Mouse (Mus musculus): ENCODE data around the gene Lpp. TPM values are rescaled to one million over a fixed set of nuclear protein-coding genes. Genes with fewer than 3 reads are reported as not detected.

Gene Lpp
- total and polyA plus RNA-seq, 3 experiments = 7.7 to 25.1 (median 23.6) TPM

DNA sequence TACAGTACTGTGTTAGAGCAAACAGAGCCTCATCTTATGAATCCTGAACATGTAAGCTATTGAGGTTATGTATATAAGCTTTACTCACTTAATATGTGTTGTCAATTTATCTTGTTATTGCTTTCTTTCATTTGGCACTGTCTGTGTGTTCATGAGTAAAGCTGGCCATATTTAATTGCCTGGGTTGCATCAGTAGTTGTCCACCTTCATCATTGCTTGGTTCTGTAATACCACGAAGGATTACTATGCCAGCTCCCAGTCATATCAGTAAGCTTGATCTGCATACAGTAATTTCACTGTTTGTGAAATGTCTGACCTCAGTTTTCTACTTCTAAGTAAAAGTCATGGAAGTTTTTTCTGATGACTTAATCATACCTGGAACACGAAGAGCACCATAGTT, 401.4 kb downstream of the Lpp start:
- DNase-seq = no peak
- TF ChIP-seq CTCF (IDR thresholded peaks at IDR 0.05) = no peak
- TF ChIP-seq EP300 (IDR thresholded peaks at IDR 0.05; ENCODE audit: insufficient read depth, low read depth, low read length) = no peak
- no peak for TF ChIP-seq POLR2A (IDR thresholded peaks at IDR 0.05; ENCODE audit: insufficient read depth, low read depth, low read length)
- H3K27me3 ChIP-seq (ENCODE audit: control insufficient read depth, insufficient read depth, low read length) = no peaks in the 10 kb centered on the region
- no peak overlapping the region for H3K9ac ChIP-seq (ENCODE audit: low read depth, low read length)
- H3K4me3 ChIP-seq = no peak overlapping the region
- no peaks in the 10 kb centered on the region for H3K79me2 ChIP-seq (replicated peaks; ENCODE audit: control insufficient read depth, insufficient read depth, low read length)
- peaks cover under 1% of the 10 kb centered on the region for H3K36me3 ChIP-seq (ENCODE audit: control insufficient read depth, insufficient read depth, low read length)
- H3K4me1 ChIP-seq (ENCODE audit: control insufficient read depth, insufficient read depth, low read length) = peaks cover 3% of the 10 kb centered on the region
- intact Hi-C loops (cut with DNase I) = no loop called here
- no peak overlapping the region for H3K27ac ChIP-seq
- 81% methylated on average over 2 of the region's 2 CpGs for WGBS

DNA sequence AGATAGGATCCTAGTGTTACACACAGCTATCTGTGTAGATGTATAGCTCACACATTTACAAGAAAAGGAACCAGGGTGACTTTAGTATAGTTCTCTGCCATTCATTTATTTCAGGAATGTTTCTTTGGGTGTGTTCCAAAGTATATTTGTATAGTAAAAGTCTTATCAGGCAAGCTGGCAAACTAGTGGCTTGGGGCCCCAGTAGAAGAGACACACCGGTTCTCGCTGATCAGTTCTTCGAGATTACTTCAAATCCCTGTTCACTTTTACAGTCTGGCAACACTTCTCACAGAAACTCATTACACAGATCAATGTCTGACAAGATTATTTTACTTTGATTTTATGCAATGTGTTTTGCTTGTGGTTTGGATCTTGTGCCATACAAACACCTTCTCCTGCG, 408.0 kb downstream of the Lpp start:
- Histone ChIP-seq H3K9ac (ENCODE audit: low read depth, low read length) (no peak overlapping the region), H3K79me2 (replicated peaks; ENCODE audit: control insufficient read depth, insufficient read depth, low read length) (no peaks in the 10 kb centered on the region), H3K27me3 (ENCODE audit: control insufficient read depth, insufficient read depth, low read length) (no peaks in the 10 kb centered on the region), H3K4me3 (no peak overlapping the region), H3K4me1 (ENCODE audit: control insufficient read depth, insufficient read depth, low read length) (peaks cover 3% of the 10 kb centered on the region), H3K36me3 (ENCODE audit: control insufficient read depth, insufficient read depth, low read length) (no peaks in the 10 kb centered on the region; the same call in 1 of the 2 replicates), H3K27ac (no peak overlapping the region)
- DNase-seq = no peak
- intact Hi-C loops (cut with DNase I) = no loop called here
- WGBS = 55% methylated on average over 4 of the region's 4 CpGs
- no peak for TF ChIP-seq CTCF (IDR thresholded peaks at IDR 0.05)
- no peak for TF ChIP-seq POLR2A (IDR thresholded peaks at IDR 0.05; ENCODE audit: insufficient read depth, low read depth, low read length)
- TF ChIP-seq EP300 (IDR thresholded peaks at IDR 0.05; ENCODE audit: insufficient read depth, low read depth, low read length) = no peak

GRCm38 (mm10) chr16:24801780-24802179, 408.5 kb downstream of the Lpp start:
- DNase-seq = no peak
- WGBS = 84% methylated on average over 1 of the region's 1 CpGs
- H3K9ac ChIP-seq (ENCODE audit: low read depth, low read length) = no peak overlapping the region
- no peaks in the 10 kb centered on the region for H3K79me2 ChIP-seq (replicated peaks; ENCODE audit: control insufficient read depth, insufficient read depth, low read length)
- no peak overlapping the region for H3K27ac ChIP-seq
- no peak for TF ChIP-seq EP300 (IDR thresholded peaks at IDR 0.05; ENCODE audit: insufficient read depth, low read depth, low read length)
- no peak for TF ChIP-seq POLR2A (IDR thresholded peaks at IDR 0.05; ENCODE audit: insufficient read depth, low read depth, low read length)
- TF ChIP-seq CTCF (IDR thresholded peaks at IDR 0.05) = no peak
- H3K36me3 ChIP-seq (ENCODE audit: control insufficient read depth, insufficient read depth, low read length) = no peaks in the 10 kb centered on the region; the same call in 1 of the 2 replicates
- intact Hi-C loops (cut with DNase I) = no loop called here
- H3K27me3 ChIP-seq (ENCODE audit: control insufficient read depth, insufficient read depth, low read length) = no peaks in the 10 kb centered on the region
- H3K4me3 ChIP-seq = no peak overlapping the region
- H3K4me1 ChIP-seq (ENCODE audit: control insufficient read depth, insufficient read depth, low read length) = peaks cover 3% of the 10 kb centered on the region

- TF ChIP-seq POLR2A (IDR thresholded peaks at IDR 0.05; ENCODE audit: insufficient read depth, low read depth, low read length) (no peak), CTCF (IDR thresholded peaks at IDR 0.05) (no peak), EP300 (IDR thresholded peaks at IDR 0.05; ENCODE audit: insufficient read depth, low read depth, low read length) (no peak)
- no peaks in the 10 kb centered on the region for H3K27me3 ChIP-seq (ENCODE audit: control insufficient read depth, insufficient read depth, low read length)
- no peaks in the 10 kb centered on the region for H3K79me2 ChIP-seq (replicated peaks; ENCODE audit: control insufficient read depth, insufficient read depth, low read length)
- H3K36me3 ChIP-seq (ENCODE audit: control insufficient read depth, insufficient read depth, low read length) = no peaks in the 10 kb centered on the region
- no peak overlapping the region for H3K9ac ChIP-seq (ENCODE audit: low read depth, low read length)
- no peaks in the 10 kb centered on the region; the same call in 1 of the 2 replicates for H3K4me1 ChIP-seq (ENCODE audit: control insufficient read depth, insufficient read depth, low read length)
- no peak for DNase-seq
- intact Hi-C loops (cut with DNase I) = no loop called here
- no peak overlapping the region for H3K27ac ChIP-seq
- WGBS = 92% methylated on average over 1 of the region's 1 CpGs
- no peak overlapping the region for H3K4me3 ChIP-seq
These were observed 412.8 kb downstream of the Lpp start for GRCm38 (mm10) chr16:24806093-24806492.

DNA sequence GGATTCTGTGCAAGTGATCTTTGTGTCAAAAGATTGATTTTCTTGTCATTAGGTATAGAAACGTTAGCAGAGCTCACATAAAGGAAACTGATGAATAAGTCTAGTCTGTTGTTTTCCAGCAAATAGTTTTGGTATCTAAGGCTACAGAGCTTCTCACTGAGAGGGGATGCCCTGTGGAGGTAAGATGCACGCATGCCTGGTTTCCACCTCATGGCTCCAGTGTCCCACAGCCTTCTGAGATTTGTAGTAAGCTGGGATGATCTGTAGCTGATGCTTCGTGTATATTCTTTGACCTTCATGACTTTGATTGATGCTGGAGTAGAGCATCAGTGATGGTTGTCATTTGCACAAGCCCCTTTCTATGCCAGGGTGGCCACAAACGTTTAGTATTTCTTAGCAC, 414.3 kb downstream of the Lpp start:
- DNase-seq = no peak
- TF ChIP-seq EP300 (IDR thresholded peaks at IDR 0.05; ENCODE audit: insufficient read depth, low read depth, low read length) (no peak), CTCF (IDR thresholded peaks at IDR 0.05) (no peak), POLR2A (IDR thresholded peaks at IDR 0.05; ENCODE audit: insufficient read depth, low read depth, low read length) (no peak)
- Histone ChIP-seq H3K9ac (ENCODE audit: low read depth, low read length) (no peak overlapping the region), H3K36me3 (ENCODE audit: control insufficient read depth, insufficient read depth, low read length) (no peaks in the 10 kb centered on the region), H3K27ac (no peak overlapping the region), H3K4me1 (ENCODE audit: control insufficient read depth, insufficient read depth, low read length) (no peaks in the 10 kb centered on the region; the same call in 1 of the 2 replicates), H3K4me3 (no peak overlapping the region), H3K27me3 (ENCODE audit: control insufficient read depth, insufficient read depth, low read length) (no peaks in the 10 kb centered on the region), H3K79me2 (replicated peaks; ENCODE audit: control insufficient read depth, insufficient read depth, low read length) (no peaks in the 10 kb centered on the region)
- WGBS = 79% methylated on average over 4 of the region's 4 CpGs
- intact Hi-C loops (cut with DNase I) = no loop called here

DNA sequence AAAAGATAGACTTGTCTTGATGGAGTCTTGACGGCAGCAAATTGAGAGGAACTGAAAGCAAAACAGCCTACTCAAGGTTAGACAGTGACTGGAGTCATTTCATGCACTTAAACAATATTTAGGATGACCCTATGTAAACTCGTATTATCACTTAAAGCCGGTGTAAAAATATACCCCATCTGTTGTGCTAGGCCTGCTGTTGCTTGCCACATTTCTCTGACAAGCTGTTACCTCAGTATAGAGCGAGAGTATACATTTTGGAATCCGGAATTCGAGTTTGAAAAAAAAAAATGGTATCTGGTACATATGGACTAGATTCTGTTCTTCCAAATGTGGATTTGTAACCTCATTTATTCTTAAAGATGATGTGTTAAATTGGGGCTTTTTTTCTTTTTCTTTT, 416.5 kb downstream of the Lpp start:
- Histone ChIP-seq H3K36me3 (ENCODE audit: control insufficient read depth, insufficient read depth, low read length) (no peaks in the 10 kb centered on the region), H3K27me3 (ENCODE audit: control insufficient read depth, insufficient read depth, low read length) (no peaks in the 10 kb centered on the region), H3K79me2 (replicated peaks; ENCODE audit: control insufficient read depth, insufficient read depth, low read length) (no peaks in the 10 kb centered on the region), H3K9ac (ENCODE audit: low read depth, low read length) (no peak overlapping the region), H3K27ac (no peak overlapping the region), H3K4me1 (ENCODE audit: control insufficient read depth, insufficient read depth, low read length) (no peaks in the 10 kb centered on the region; the same call in 1 of the 2 replicates), H3K4me3 (no peak overlapping the region)
- DNase-seq = no peak
- WGBS = 93% methylated on average over 6 of the region's 6 CpGs
- intact Hi-C loops (cut with DNase I) = no loop called here
- TF ChIP-seq EP300 (IDR thresholded peaks at IDR 0.05; ENCODE audit: insufficient read depth, low read depth, low read length) = no peak
- no peak for TF ChIP-seq CTCF (IDR thresholded peaks at IDR 0.05)
- TF ChIP-seq POLR2A (IDR thresholded peaks at IDR 0.05; ENCODE audit: insufficient read depth, low read depth, low read length) = no peak
